8 mouse cellular contexts compared by ENCODE assay signal in genomic region chr7:25187662-25188650, GRCm38 (mm10). TPM values are rescaled to one million over a fixed set of nuclear protein-coding genes. Genes with fewer than 3 reads are reported as not detected.
A peak's percentile ranks its signal among the peaks of the same experiment; 100 is the strongest.
DNase-seq lines count a peak whose midpoint lies in the region; ATAC-seq lines count a peak whose summit lies in the region.

No protein-coding gene starts in this region.

- H3K27me3 ChIP-seq in intestine, embryonic 14.5 days (replicated peaks; ENCODE audit: control insufficient read depth, insufficient read depth, low read length) = peaks cover 15% of the 10 kb centered on the region

- H3K9me3 ChIP-seq in intestine, embryonic 14.5 days (ENCODE audit: control insufficient read depth, low read length) = no peaks in the 10 kb centered on the region

- no peak overlapping the region for H3K4me2 ChIP-seq in intestine, embryonic 14.5 days (ENCODE audit: low read length)

- no peaks in the 10 kb centered on the region for H3K4me1 ChIP-seq in intestine, embryonic 14.5 days (replicated peaks; ENCODE audit: control insufficient read depth, insufficient read depth, low read length)

- H3K36me3 ChIP-seq in intestine, embryonic 14.5 days (ENCODE audit: control insufficient read depth, insufficient read depth, low read length) = no peaks in the 10 kb centered on the region

- peak; percentile 57 for ATAC-seq in activated CD4-positive, CD25-positive, alpha-beta regulatory T cell, adult 4 months
- ATAC-seq in intestine, embryonic 14.5 days (replicated peaks; ENCODE audit: low FRiP score, low TSS enrichment, low read depth) = peak; percentile 85

- no peak overlapping the region for H3K9ac ChIP-seq in intestine, embryonic 14.5 days (ENCODE audit: low read length)

- peak; percentile 98 for DNase-seq in embryo, embryonic 10 days (ENCODE audit: low spot score)
- DNase-seq in gastrocnemius, postnatal 25 days = peak; percentile 72
- peak; percentile 95 for DNase-seq in intestine, embryonic 14.5 days (ENCODE audit: low spot score)
- peak; percentile 79 to 85 for DNase-seq in left cerebral cortex, postnatal 10 days (ENCODE audit: extremely low spot score in 1 of 2, low spot score in 2 of 2)
- peak; percentile 90 for DNase-seq in mesoderm, embryonic 11.5 days (ENCODE audit: low read depth, low spot score)
- DNase-seq in right cerebral cortex, postnatal 25 days = peak; percentile 85
- peak; percentile 73 to 87 for DNase-seq in urinary bladder, postnatal 36 days (ENCODE audit: low spot score in 2 of 2)

- H3K4me3 ChIP-seq in intestine, embryonic 14.5 days (ENCODE audit: low read depth, low read length) = no peak overlapping the region

- intact Hi-C loops in left cerebral cortex, postnatal 10 days (cut with DNase I) = loop anchor here (1.0 to 5.0 kb wide), 2 partner anchors 56 to 81 kb away; no protein-coding TSS in a partner anchor

- 20% methylated on average over 21 of the region's 21 CpGs for WGBS in intestine, embryonic 14.5 days

- no peak overlapping the region for H3K27ac ChIP-seq in intestine, embryonic 14.5 days (ENCODE audit: low read depth)

RNA-seq across cellular contexts. Expression of gene Pou2f2, which starts 8.4 kb away (rescaled TPM):
- polyA plus RNA-seq in activated CD4-positive, CD25-positive, alpha-beta regulatory T cell, adult 4 months (2017; shearing (Covaris generic)) = 10 to 100 TPM; 19.1 to 25.3 TPM
- total RNA-seq in gastrocnemius, postnatal 25 days (2021) = under 1 TPM; 0.08 to 0.21 TPM
- 2.1 and 2.2 TPM in 2 replicates for polyA plus RNA-seq in intestine, embryonic 14.5 days (2014; fragmentation: Nextera tagmentation; extraction: Ambion mirVana)
- total RNA-seq in left cerebral cortex, postnatal 10 days (2021) = 10 to 100 TPM; 11.0 to 14.1 TPM

RNA-seq across cellular contexts. Expression of gene Dedd2, which starts 32.5 kb away (rescaled TPM):
- 10 to 100 TPM; 26.7 to 31.8 TPM for polyA plus RNA-seq in activated CD4-positive, CD25-positive, alpha-beta regulatory T cell, adult 4 months (2017; shearing (Covaris generic))
- total RNA-seq in gastrocnemius, postnatal 25 days (2021) = 1 to 10 TPM; 7.2 to 7.9 TPM
- 8.0 and 9.0 TPM in 2 replicates for polyA plus RNA-seq in intestine, embryonic 14.5 days (2014; fragmentation: Nextera tagmentation; extraction: Ambion mirVana)
- 10 to 100 TPM; 22.7 to 23.8 TPM for total RNA-seq in left cerebral cortex, postnatal 10 days (2021)

RNA-seq across cellular contexts. Expression of gene Zfp526, which starts 33.3 kb away (rescaled TPM):
- 1 to 10 TPM; 2.6 to 4.0 TPM for polyA plus RNA-seq in activated CD4-positive, CD25-positive, alpha-beta regulatory T cell, adult 4 months (2017; shearing (Covaris generic))
- total RNA-seq in gastrocnemius, postnatal 25 days (2021) = 1 to 10 TPM; 4.6 to 5.2 TPM
- 3.9 and 4.2 TPM in 2 replicates for polyA plus RNA-seq in intestine, embryonic 14.5 days (2014; fragmentation: Nextera tagmentation; extraction: Ambion mirVana)
- total RNA-seq in left cerebral cortex, postnatal 10 days (2021) = 1 to 10 TPM; 7.8 to 8.5 TPM

RNA-seq across cellular contexts. Expression of gene Gsk3a, which starts 49.7 kb away (rescaled TPM):
- polyA plus RNA-seq in activated CD4-positive, CD25-positive, alpha-beta regulatory T cell, adult 4 months (2017; shearing (Covaris generic)) = 1 to 10 TPM; 8.9 to 9.8 TPM
- 10 to 100 TPM; 59.5 to 66.2 TPM for total RNA-seq in gastrocnemius, postnatal 25 days (2021)
- 13.2 and 13.6 TPM in 2 replicates for polyA plus RNA-seq in intestine, embryonic 14.5 days (2014; fragmentation: Nextera tagmentation; extraction: Ambion mirVana)
- 100 to 1,000 TPM; 205 TPM for total RNA-seq in left cerebral cortex, postnatal 10 days (2021)

Comparison
In these comparisons a context has a peak if more than half of its experiments do, and no peak if none do; other contexts are left out.
1. RNA of gene Pou2f2, which starts 8.4 kb away (total RNA-seq): 11.0 to 14.1 TPM in left cerebral cortex, postnatal 10 days; 0.08 to 0.21 TPM in gastrocnemius, postnatal 25 days; every median in the first group is over 4 times any median in the second.
2. Peak in every context shown above with its lines, with median percentiles within 50 percentile points of each other: DNase-seq.